Mouse (Mus musculus) thymus, postnatal 4 days (tissue): Measurements from ENCODE around the gene Fads3.

ENCODE experiments used
- DNase-seq: peaks from one replicate; pipeline ENCODE4 v3.0.0; 2021

Fads3 gene

GRCm38 (mm10) chr19:10070186-10070980 lies 29.0 kb downstream of the Fads3 start:
- DNase-seq = peak; percentile 63

GRCm38 (mm10) chr19:10071166-10071565 lies 29.8 kb downstream of the Fads3 start:
- no peak for DNase-seq

- no peak for DNase-seq
Measured at GRCm38 (mm10) chr19:10071892-10072291, 30.5 kb downstream of the Fads3 start.

- DNase-seq = no peak
Measured at GRCm38 (mm10) chr19:10073145-10073544, 31.8 kb downstream of the Fads3 start.

GRCm38 (mm10) chr19:10078392-10078791 lies 37.0 kb downstream of the Fads3 start:
- no peak for DNase-seq

- no peak for DNase-seq
Measured at GRCm38 (mm10) chr19:10080384-10080783, 39.0 kb downstream of the Fads3 start.

GRCm38 (mm10) chr19:10082105-10082504 lies 40.7 kb downstream of the Fads3 start:
- no peak for DNase-seq

- no peak for DNase-seq
Measured at GRCm38 (mm10) chr19:10085454-10085853, 44.1 kb downstream of the Fads3 start.

GRCm38 (mm10) chr19:10086976-10087375 lies 45.6 kb downstream of the Fads3 start:
- no peak for DNase-seq

GRCm38 (mm10) chr19:10093829-10094228 lies 52.5 kb downstream of the Fads3 start:
- no peak for DNase-seq

- no peak for DNase-seq
Measured at GRCm38 (mm10) chr19:10094695-10095094, 53.3 kb downstream of the Fads3 start.

- DNase-seq = no peak
Measured at GRCm38 (mm10) chr19:10096371-10096876, 55.1 kb downstream of the Fads3 start.

- DNase-seq = no peak
Measured at GRCm38 (mm10) chr19:10097826-10098225, 56.5 kb downstream of the Fads3 start.

GRCm38 (mm10) chr19:10100631-10101071 lies 59.3 kb downstream of the Fads3 start:
- peak; percentile 89 for DNase-seq

- peak; percentile 79 for DNase-seq
Measured at GRCm38 (mm10) chr19:10101341-10102053, 60.1 kb downstream of the Fads3 start, which contains the start of gene Fads2. Gene Fads2, minus strand, starts transcription at chr19:10101746.

GRCm38 (mm10) chr19:10102054-10102700 lies 60.8 kb downstream of the Fads3 start:
- peak; percentile 70 for DNase-seq

- no peak for DNase-seq
Measured at GRCm38 (mm10) chr19:10104234-10104633, 62.9 kb downstream of the Fads3 start.

- DNase-seq = no peak
Measured at GRCm38 (mm10) chr19:10105034-10105493, 63.7 kb downstream of the Fads3 start.

- DNase-seq = no peak
Measured at GRCm38 (mm10) chr19:10106634-10107033, 65.3 kb downstream of the Fads3 start.

- DNase-seq = no peak
Measured at GRCm38 (mm10) chr19:10107051-10107611, 65.8 kb downstream of the Fads3 start.

- DNase-seq = no peak
Measured at GRCm38 (mm10) chr19:10108129-10108528, 66.8 kb downstream of the Fads3 start.

- DNase-seq = no peak
Measured at GRCm38 (mm10) chr19:10108666-10109065, 67.3 kb downstream of the Fads3 start.
